Mouse (Mus musculus) skeletal muscle tissue, adult 2 months (tissue): ENCODE measurements around the gene Bdnf.

Experiments used
- DNase-seq: peaks from one replicate; pipeline ENCODE4 v3.0.0-alpha.2; 2012; ENCODE audit warnings: low read depth, low spot score

Gene Bdnf

GRCm38 (mm10) chr2:109704053-109704452, 29.6 kb downstream of the Bdnf start:
- DNase-seq, result no peak

GRCm38 (mm10) chr2:109706524-109706923, 32.0 kb downstream of the Bdnf start:
- no peak for DNase-seq

GRCm38 (mm10) chr2:109709346-109709745, 34.8 kb downstream of the Bdnf start:
- DNase-seq, result no peak

- DNase-seq, result no peak
These were observed 36.5 kb downstream of the Bdnf start for GRCm38 (mm10) chr2:109711049-109711448.

- no peak for DNase-seq
These were observed 50.8 kb downstream of the Bdnf start for GRCm38 (mm10) chr2:109725261-109725660.

- DNase-seq, result no peak
These were observed 51.3 kb downstream of the Bdnf start for GRCm38 (mm10) chr2:109725831-109726230.

GRCm38 (mm10) chr2:109729221-109729620, 54.7 kb downstream of the Bdnf start:
- DNase-seq, result no peak

- no peak for DNase-seq
These were observed 58.9 kb downstream of the Bdnf start for GRCm38 (mm10) chr2:109733201-109734039.

GRCm38 (mm10) chr2:109734228-109734627, 59.7 kb downstream of the Bdnf start:
- no peak for DNase-seq

- DNase-seq, result no peak
These were observed 60.2 kb downstream of the Bdnf start for GRCm38 (mm10) chr2:109734666-109735065.

GRCm38 (mm10) chr2:109735347-109735746, 60.8 kb downstream of the Bdnf start:
- peak; percentile 40 for DNase-seq

GRCm38 (mm10) chr2:109736306-109736705, 61.8 kb downstream of the Bdnf start:
- DNase-seq, result no peak

GRCm38 (mm10) chr2:109738331-109738730, 63.8 kb downstream of the Bdnf start:
- no peak for DNase-seq

GRCm38 (mm10) chr2:109743208-109743960, 68.9 kb downstream of the Bdnf start:
- no peak for DNase-seq

GRCm38 (mm10) chr2:109746223-109746622, 71.7 kb downstream of the Bdnf start:
- DNase-seq, result no peak

GRCm38 (mm10) chr2:109748412-109748811, 73.9 kb downstream of the Bdnf start:
- DNase-seq, result no peak

GRCm38 (mm10) chr2:109748815-109749214, 74.3 kb downstream of the Bdnf start:
- no peak for DNase-seq

- no peak for DNase-seq
These were observed 75.5 kb downstream of the Bdnf start for GRCm38 (mm10) chr2:109749964-109750363.

- DNase-seq, result no peak
These were observed 76.0 kb downstream of the Bdnf start for GRCm38 (mm10) chr2:109750484-109750883.

- no peak for DNase-seq
These were observed 81.8 kb downstream of the Bdnf start for GRCm38 (mm10) chr2:109756305-109756704.

GRCm38 (mm10) chr2:109766772-109767171, 92.3 kb downstream of the Bdnf start:
- no peak for DNase-seq

GRCm38 (mm10) chr2:109768814-109769213, 94.3 kb downstream of the Bdnf start:
- DNase-seq, result no peak

GRCm38 (mm10) chr2:109776374-109776773, 101.9 kb downstream of the Bdnf start:
- no peak for DNase-seq
